Mouse (Mus musculus): Measurements from ENCODE around the gene 6430531B16Rik. TPM values are rescaled to one million over a fixed set of nuclear protein-coding genes. Genes with fewer than 3 reads are reported as not detected.

Gene 6430531B16Rik
- total and polyA plus RNA-seq, 2 experiments from 2014 or later = 0.23 TPM; not detected in 1

- H3K36me3 ChIP-seq (replicated peaks; ENCODE audit: control insufficient read depth, insufficient read depth, low read length) = no peaks in the 10 kb centered on the region
- DNase-seq (ENCODE audit: low spot score) = no peak
- H3K4me2 ChIP-seq (ENCODE audit: low read depth, low read length) = no peak overlapping the region
- H3K4me1 ChIP-seq (ENCODE audit: control insufficient read depth, insufficient read depth) = 0 out of 2 replicates have a peak, but pooled peaks cover 3% of the 10 kb centered on the region
- no peak overlapping the region for H3K9ac ChIP-seq (replicated peaks; ENCODE audit: low read depth, low read length)
- no peaks in the 10 kb centered on the region for H3K9me3 ChIP-seq (replicated peaks; ENCODE audit: control insufficient read depth, low read length)
- TF ChIP-seq EP300 (IDR thresholded peaks at IDR 0.05; ENCODE audit: low read depth) (no peak), CTCF (IDR thresholded peaks at IDR 0.05; ENCODE audit: low read depth) (no peak)
- 29% methylated on average over 5 of the region's 5 CpGs for WGBS
- H3K27ac ChIP-seq (ENCODE audit: low read depth) = no peak overlapping the region
- ATAC-seq (ENCODE audit: insufficient read depth, low read depth) = no peak
- peaks cover 70% of the 10 kb centered on the region for H3K27me3 ChIP-seq (ENCODE audit: control insufficient read depth, insufficient read depth, low read length)
- no peak overlapping the region for H3K4me3 ChIP-seq (ENCODE audit: low read depth, low read length)
Measured at GRCm38 (mm10) chr7:139945516-139945915, 33.0 kb downstream of the 6430531B16Rik start.

- Histone ChIP-seq H3K4me3 (ENCODE audit: low read depth, low read length) (peak overlapping the region; percentile 37), H3K27me3 (ENCODE audit: control insufficient read depth, insufficient read depth, low read length) (peaks cover 73% of the 10 kb centered on the region), H3K4me2 (ENCODE audit: low read depth, low read length) (peak overlapping the region; percentile 54), H3K9me3 (replicated peaks; ENCODE audit: control insufficient read depth, low read length) (no peaks in the 10 kb centered on the region), H3K9ac (replicated peaks; ENCODE audit: low read depth, low read length) (no peak overlapping the region), H3K27ac (ENCODE audit: low read depth) (no peak overlapping the region), H3K4me1 (ENCODE audit: control insufficient read depth, insufficient read depth) (0 out of 2 replicates have a peak, but pooled peaks cover 3% of the 10 kb centered on the region), H3K36me3 (replicated peaks; ENCODE audit: control insufficient read depth, insufficient read depth, low read length) (no peaks in the 10 kb centered on the region)
- ATAC-seq (ENCODE audit: insufficient read depth, low read depth) = 0 out of 2 replicates have a peak, but pooled peaks have one; percentile 10
- WGBS = 5% methylated on average over 68 of the region's 68 CpGs
- no peak for DNase-seq (ENCODE audit: low spot score)
- TF ChIP-seq EP300 (IDR thresholded peaks at IDR 0.05; ENCODE audit: low read depth) (no peak), CTCF (IDR thresholded peaks at IDR 0.05; ENCODE audit: low read depth) (no peak)
Measured at GRCm38 (mm10) chr7:139944291-139945240, 34.0 kb downstream of the 6430531B16Rik start.

- no peaks in the 10 kb centered on the region for H3K9me3 ChIP-seq (replicated peaks; ENCODE audit: control insufficient read depth, low read length)
- no peak within 1 kb of the TSS for H3K9ac ChIP-seq (replicated peaks; ENCODE audit: low read depth, low read length)
- ATAC-seq (ENCODE audit: insufficient read depth, low read depth) (peak; percentile 49; the same call in 1 of the 2 replicates), DNase-seq (ENCODE audit: low spot score) (peak; percentile 58)
- no peak within 1 kb of the TSS for H3K27ac ChIP-seq (ENCODE audit: low read depth)
- TF ChIP-seq EP300 (IDR thresholded peaks at IDR 0.05; ENCODE audit: low read depth) = no peak
- TF ChIP-seq CTCF (IDR thresholded peaks at IDR 0.05; ENCODE audit: low read depth) = no peak
- H3K36me3 ChIP-seq (replicated peaks; ENCODE audit: control insufficient read depth, insufficient read depth, low read length) = no peaks in the 10 kb centered on the region
- peaks cover 73% of the 10 kb centered on the region for H3K27me3 ChIP-seq (ENCODE audit: control insufficient read depth, insufficient read depth, low read length)
- 0 out of 2 replicates have a peak, but pooled peaks cover 3% of the 10 kb centered on the region for H3K4me1 ChIP-seq (ENCODE audit: control insufficient read depth, insufficient read depth)
- 1% methylated on average over 59 of the region's 59 CpGs for WGBS
- peak within 1 kb of the TSS; percentile 37 for H3K4me3 ChIP-seq (ENCODE audit: low read depth, low read length)
- peak within 1 kb of the TSS; percentile 54 for H3K4me2 ChIP-seq (ENCODE audit: low read depth, low read length)
Measured at GRCm38 (mm10) chr7:139943674-139944281, 34.8 kb downstream of the 6430531B16Rik start, which contains the start of gene Utf1. Utf1 (plus strand) TSS chr7:139943789.

- TF ChIP-seq CTCF (IDR thresholded peaks at IDR 0.05; ENCODE audit: low read depth) (no peak), EP300 (IDR thresholded peaks at IDR 0.05; ENCODE audit: low read depth) (no peak)
- DNase-seq (ENCODE audit: low spot score) (no peak), ATAC-seq (ENCODE audit: insufficient read depth, low read depth) (no peak)
- Histone ChIP-seq H3K36me3 (replicated peaks; ENCODE audit: control insufficient read depth, insufficient read depth, low read length) (no peaks in the 10 kb centered on the region), H3K27ac (ENCODE audit: low read depth) (no peak overlapping the region), H3K27me3 (ENCODE audit: control insufficient read depth, insufficient read depth, low read length) (peaks cover 53% of the 10 kb centered on the region), H3K9me3 (replicated peaks; ENCODE audit: control insufficient read depth, low read length) (no peaks in the 10 kb centered on the region), H3K9ac (replicated peaks; ENCODE audit: low read depth, low read length) (no peak overlapping the region), H3K4me3 (ENCODE audit: low read depth, low read length) (no peak overlapping the region), H3K4me2 (ENCODE audit: low read depth, low read length) (no peak overlapping the region), H3K4me1 (ENCODE audit: control insufficient read depth, insufficient read depth) (0 out of 2 replicates have a peak, but pooled peaks cover 3% of the 10 kb centered on the region)
- WGBS = 59% methylated on average over 16 of the region's 16 CpGs
Measured at GRCm38 (mm10) chr7:139940476-139941209, 37.9 kb downstream of the 6430531B16Rik start.

GRCm38 (mm10) chr7:139937810-139938209, 40.7 kb downstream of the 6430531B16Rik start:
- WGBS = 64% methylated on average over 5 of the region's 5 CpGs
- ATAC-seq (ENCODE audit: insufficient read depth, low read depth) = no peak
- no peak for DNase-seq (ENCODE audit: low spot score)
- TF ChIP-seq CTCF (IDR thresholded peaks at IDR 0.05; ENCODE audit: low read depth) (no peak), EP300 (IDR thresholded peaks at IDR 0.05; ENCODE audit: low read depth) (no peak)
- Histone ChIP-seq H3K4me3 (ENCODE audit: low read depth, low read length) (no peak overlapping the region), H3K4me2 (ENCODE audit: low read depth, low read length) (no peak overlapping the region), H3K9me3 (replicated peaks; ENCODE audit: control insufficient read depth, low read length) (no peaks in the 10 kb centered on the region), H3K9ac (replicated peaks; ENCODE audit: low read depth, low read length) (no peak overlapping the region), H3K4me1 (ENCODE audit: control insufficient read depth, insufficient read depth) (no peaks in the 10 kb centered on the region), H3K27me3 (ENCODE audit: control insufficient read depth, insufficient read depth, low read length) (peaks cover 25% of the 10 kb centered on the region), H3K27ac (ENCODE audit: low read depth) (no peak overlapping the region), H3K36me3 (replicated peaks; ENCODE audit: control insufficient read depth, insufficient read depth, low read length) (no peaks in the 10 kb centered on the region)
